Comparison of ENCODE assay signal across 10 mouse cellular contexts in the genomic region with DNA sequence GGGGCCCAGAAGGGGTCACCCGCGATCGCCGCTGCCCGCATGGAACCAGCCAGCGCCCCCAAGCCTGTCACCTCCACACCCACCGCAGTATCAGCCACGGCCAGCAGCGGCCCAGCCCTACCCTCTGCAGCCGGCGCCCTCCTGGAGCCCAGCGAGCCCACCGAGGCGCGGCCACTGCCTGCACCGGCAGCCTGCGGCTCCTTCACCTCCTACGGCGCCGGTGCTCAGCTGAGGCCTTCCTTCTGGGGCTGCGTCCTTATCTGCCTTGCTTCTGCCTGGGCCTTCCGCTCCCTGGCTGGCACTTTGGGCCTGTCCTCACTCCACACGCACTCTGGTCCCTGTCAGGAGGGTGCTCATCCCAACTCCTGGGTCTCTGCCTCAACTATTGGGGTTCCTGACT. TPM values are rescaled to one million over a fixed set of nuclear protein-coding genes. Genes with fewer than 3 reads are reported as not detected.
DNase-seq lines count a peak whose midpoint lies in the region; ATAC-seq and TF ChIP-seq lines count a peak whose summit lies in the region.
"Had no signal": no experiment of that assay in that cellular context is flagged by ENCODE, and none has a peak within 500 bp of the region (broad histone marks: within the 10 kb centered on the region; RNA-seq: fewer than 3 reads in every experiment).

No protein-coding gene starts in this region.

- WGBS in kidney, postnatal 0 days = 8% methylated on average over 23 of the region's 23 CpGs
- 5% methylated on average over 23 of the region's 23 CpGs for WGBS in forebrain, embryonic 12.5 days
- WGBS in limb, embryonic 14.5 days = 6% methylated on average over 20 of the region's 23 CpGs
- 6% methylated on average over 23 of the region's 23 CpGs for WGBS in neural tube, embryonic 14.5 days

- peak overlapping the region; percentile 47 for H3K9ac ChIP-seq in kidney, postnatal 0 days (ENCODE audit: low read depth, low read length)
- peak overlapping the region; percentile 48 for H3K9ac ChIP-seq in forebrain, embryonic 12.5 days
- peak overlapping the region; percentile 43 for H3K9ac ChIP-seq in limb, embryonic 14.5 days (ENCODE audit: low read depth, low read length, severe bottlenecking)
- peak overlapping the region; percentile 41 for H3K9ac ChIP-seq in neural tube, embryonic 14.5 days (replicated peaks; ENCODE audit: low read depth, low read length)

- intact Hi-C loops in left cerebral cortex, postnatal 4 days (cut with DNase I) = no loop called here

- peak overlapping the region; percentile 9; the same call in 1 of the 2 replicates for H3K4me3 ChIP-seq in kidney, postnatal 0 days (replicated peaks; ENCODE audit: low read depth, low read length)
- peak overlapping the region; percentile 31 for H3K4me3 ChIP-seq in forebrain, embryonic 12.5 days (replicated peaks)
- H3K4me3 ChIP-seq in limb, embryonic 14.5 days (replicated peaks; ENCODE audit: low read length) = peak overlapping the region; percentile 19
- H3K4me3 ChIP-seq in neural tube, embryonic 14.5 days (ENCODE audit: low read depth, low read length) = peak overlapping the region; percentile 17; the same call in 1 of the 2 replicates

- no peak overlapping the region for H3K27ac ChIP-seq in kidney, postnatal 0 days
- no peak overlapping the region for H3K27ac ChIP-seq in forebrain, embryonic 12.5 days
- H3K27ac ChIP-seq in limb, embryonic 14.5 days (replicated peaks; ENCODE audit: low read depth, low read length) = no peak overlapping the region
- no peak overlapping the region for H3K27ac ChIP-seq in neural tube, embryonic 14.5 days (ENCODE audit: low read depth, low read length)
- H3K27ac ChIP-seq: macrophage had no signal

- H3K4me1 ChIP-seq in kidney, postnatal 0 days (replicated peaks; ENCODE audit: insufficient read depth, low read length) = peaks cover 25% of the 10 kb centered on the region
- H3K4me1 ChIP-seq in forebrain, embryonic 12.5 days = peaks cover 35% of the 10 kb centered on the region
- peaks cover 16% of the 10 kb centered on the region for H3K4me1 ChIP-seq in limb, embryonic 14.5 days (ENCODE audit: control insufficient read depth, insufficient read depth, low read length)
- peaks cover 23% of the 10 kb centered on the region for H3K4me1 ChIP-seq in neural tube, embryonic 14.5 days (ENCODE audit: control insufficient read depth, insufficient read depth, low read length)

- TF ChIP-seq POLR2A in limb, embryonic 14.5 days (IDR thresholded peaks at IDR 0.05; ENCODE audit: borderline replicate concordance, extremely low read depth, insufficient read depth, insufficient read length) = no peak

- no peak for DNase-seq in kidney, postnatal 0 days (ENCODE audit: low spot score)
- no peak for DNase-seq in kidney, adult 8-10 months
- DNase-seq in limb, embryonic 14.5 days (ENCODE audit: low spot score) = no peak
- DNase-seq in left cerebral cortex, postnatal 4 days = no peak
- DNase-seq in layer of hippocampus, adult 8-10 months (ENCODE audit: low spot score in 2 of 2) = no peak
- DNase-seq in thymus, postnatal 0 days (ENCODE audit: low spot score) = no peak
- DNase-seq: gastrocnemius, postnatal 10 days had no signal

- no peak for TF ChIP-seq CTCF in kidney, postnatal 0 days (IDR thresholded peaks at IDR 0.05; ENCODE audit: low read depth)

- H3K36me3 ChIP-seq in kidney, postnatal 0 days (ENCODE audit: insufficient read depth, low read length) = no peaks in the 10 kb centered on the region
- no peaks in the 10 kb centered on the region for H3K36me3 ChIP-seq in forebrain, embryonic 12.5 days (replicated peaks)
- H3K36me3 ChIP-seq in limb, embryonic 14.5 days (ENCODE audit: control insufficient read depth, insufficient read depth, low read length) = no peaks in the 10 kb centered on the region
- H3K36me3 ChIP-seq in neural tube, embryonic 14.5 days (ENCODE audit: control insufficient read depth, insufficient read depth, low read length) = no peaks in the 10 kb centered on the region

- ATAC-seq in kidney, postnatal 0 days (replicated peaks; ENCODE audit: low FRiP score, low read depth) = no peak
- no peak for ATAC-seq in forebrain, embryonic 12.5 days (ENCODE audit: low FRiP score)
- no peak for ATAC-seq in limb, embryonic 14.5 days (ENCODE audit: low FRiP score, low read depth)
- no peak for ATAC-seq in neural tube, embryonic 14.5 days (ENCODE audit: low read depth)

- no peaks in the 10 kb centered on the region for H3K9me3 ChIP-seq in kidney, postnatal 0 days (replicated peaks; ENCODE audit: low read length)
- no peaks in the 10 kb centered on the region for H3K9me3 ChIP-seq in forebrain, embryonic 12.5 days
- no peaks in the 10 kb centered on the region for H3K9me3 ChIP-seq in limb, embryonic 14.5 days (ENCODE audit: control insufficient read depth, low read length)
- no peaks in the 10 kb centered on the region for H3K9me3 ChIP-seq in neural tube, embryonic 14.5 days (ENCODE audit: control insufficient read depth, low read length)

- H3K4me2 ChIP-seq in kidney, postnatal 0 days (ENCODE audit: low read length) = peak overlapping the region; percentile 52
- peak overlapping the region; percentile 53 for H3K4me2 ChIP-seq in forebrain, embryonic 12.5 days
- H3K4me2 ChIP-seq in limb, embryonic 14.5 days (replicated peaks; ENCODE audit: low read depth, low read length, severe bottlenecking) = peak overlapping the region; percentile 35
- peak overlapping the region; percentile 37 for H3K4me2 ChIP-seq in neural tube, embryonic 14.5 days (ENCODE audit: low read depth, low read length)

- H3K27me3 ChIP-seq in kidney, postnatal 0 days (ENCODE audit: insufficient read depth, low read length) = peaks cover 53% of the 10 kb centered on the region
- peaks cover 91% of the 10 kb centered on the region for H3K27me3 ChIP-seq in forebrain, embryonic 12.5 days
- peaks cover 77% of the 10 kb centered on the region for H3K27me3 ChIP-seq in limb, embryonic 14.5 days (ENCODE audit: control insufficient read depth, insufficient read depth, low read length)
- H3K27me3 ChIP-seq in neural tube, embryonic 14.5 days (ENCODE audit: control insufficient read depth, insufficient read depth, low read length) = peaks cover 57% of the 10 kb centered on the region

RNA-seq across cellular contexts. Expression of gene Nkpd1, which starts 2.4 kb away (rescaled TPM):
- polyA plus RNA-seq in kidney, postnatal 0 days (2015; fragmentation: Nextera tagmentation; extraction: Ambion mirVana) = not detected in 2 replicates
- 0.17 TPM in 1 of 2 replicates, not detected in the other for polyA plus RNA-seq in forebrain, embryonic 12.5 days (2016; fragmentation: Nextera tagmentation; extraction: Ambion mirVana)
- polyA plus RNA-seq in limb, embryonic 14.5 days (2012; rRNA removed) = 0.29 and 0.36 TPM in 2 replicates
- 0.17 and 0.22 TPM in 2 replicates for polyA plus RNA-seq in limb, embryonic 14.5 days (2014; fragmentation: Nextera tagmentation; extraction: Ambion mirVana)
- polyA plus RNA-seq in neural tube, embryonic 14.5 days (2014; fragmentation: Nextera tagmentation; extraction: Ambion mirVana) = 0.52 and 1.2 TPM in 2 replicates
- total RNA-seq in left cerebral cortex, postnatal 4 days (2021) = under 1 TPM; 0.90 to 0.91 TPM
- total RNA-seq in layer of hippocampus, adult 8-10 months (2022) = under 1 TPM; 0.39 to 0.86 (median 0.77) TPM
- 0.24 and 0.42 TPM in 2 replicates for polyA plus RNA-seq in thymus, postnatal 0 days (2015; fragmentation: Nextera tagmentation; extraction: Ambion mirVana)
- total RNA-seq: gastrocnemius, postnatal 10 days had no signal
- polyA plus RNA-seq: macrophage had no signal

RNA-seq across cellular contexts. Expression of gene Trappc6a, which starts 11.8 kb away (rescaled TPM):
- polyA plus RNA-seq in kidney, postnatal 0 days (2015; fragmentation: Nextera tagmentation; extraction: Ambion mirVana) = 88.5 and 91.7 TPM in 2 replicates
- 43.6 and 47.5 TPM in 2 replicates for polyA plus RNA-seq in forebrain, embryonic 12.5 days (2016; fragmentation: Nextera tagmentation; extraction: Ambion mirVana)
- 58.0 and 71.6 TPM in 2 replicates for polyA plus RNA-seq in limb, embryonic 14.5 days (2012; rRNA removed)
- polyA plus RNA-seq in limb, embryonic 14.5 days (2014; fragmentation: Nextera tagmentation; extraction: Ambion mirVana) = 70.2 and 79.8 TPM in 2 replicates
- polyA plus RNA-seq in neural tube, embryonic 14.5 days (2014; fragmentation: Nextera tagmentation; extraction: Ambion mirVana) = 31.7 and 33.8 TPM in 2 replicates
- total RNA-seq in left cerebral cortex, postnatal 4 days (2021) = 10 to 100 TPM; 17.9 to 19.0 TPM
- total RNA-seq in layer of hippocampus, adult 8-10 months (2022) = 10 to 100 TPM; 17.1 to 25.2 (median 21.6) TPM
- polyA plus RNA-seq in thymus, postnatal 0 days (2015; fragmentation: Nextera tagmentation; extraction: Ambion mirVana) = 86.5 and 92.5 TPM in 2 replicates

RNA-seq across cellular contexts. Expression of gene Bloc1s3, which starts 11.9 kb away (rescaled TPM):
- 2.7 and 3.0 TPM in 2 replicates for polyA plus RNA-seq in kidney, postnatal 0 days (2015; fragmentation: Nextera tagmentation; extraction: Ambion mirVana)
- polyA plus RNA-seq in forebrain, embryonic 12.5 days (2016; fragmentation: Nextera tagmentation; extraction: Ambion mirVana) = 3.5 and 3.9 TPM in 2 replicates
- polyA plus RNA-seq in limb, embryonic 14.5 days (2012; rRNA removed) = 6.2 and 8.8 TPM in 2 replicates
- 1.2 and 1.3 TPM in 2 replicates for polyA plus RNA-seq in limb, embryonic 14.5 days (2014; fragmentation: Nextera tagmentation; extraction: Ambion mirVana)
- 2.8 and 3.2 TPM in 2 replicates for polyA plus RNA-seq in neural tube, embryonic 14.5 days (2014; fragmentation: Nextera tagmentation; extraction: Ambion mirVana)
- total RNA-seq in left cerebral cortex, postnatal 4 days (2021) = 1 to 10 TPM; 8.5 to 8.8 TPM
- 1 to 10 TPM; 4.7 to 6.7 (median 5.9) TPM for total RNA-seq in layer of hippocampus, adult 8-10 months (2022)
- polyA plus RNA-seq in thymus, postnatal 0 days (2015; fragmentation: Nextera tagmentation; extraction: Ambion mirVana) = 2.7 and 4.0 TPM in 2 replicates

RNA-seq across cellular contexts. Expression of gene Ppp1r37, which starts 42.8 kb away (rescaled TPM):
- 15.3 and 17.1 TPM in 2 replicates for polyA plus RNA-seq in kidney, postnatal 0 days (2015; fragmentation: Nextera tagmentation; extraction: Ambion mirVana)
- polyA plus RNA-seq in forebrain, embryonic 12.5 days (2016; fragmentation: Nextera tagmentation; extraction: Ambion mirVana) = 34.9 and 35.4 TPM in 2 replicates
- polyA plus RNA-seq in limb, embryonic 14.5 days (2012; rRNA removed) = 84.9 and 118 TPM in 2 replicates
- polyA plus RNA-seq in limb, embryonic 14.5 days (2014; fragmentation: Nextera tagmentation; extraction: Ambion mirVana) = 5.6 and 6.4 TPM in 2 replicates
- 8.1 and 15.8 TPM in 2 replicates for polyA plus RNA-seq in neural tube, embryonic 14.5 days (2014; fragmentation: Nextera tagmentation; extraction: Ambion mirVana)
- 10 to 100 TPM; 81.1 to 85.1 TPM for total RNA-seq in left cerebral cortex, postnatal 4 days (2021)
- 100 to 1,000 TPM in 2 of 4 experiments, 10 to 100 TPM in 2; 97.7 to 120 (median 108) TPM for total RNA-seq in layer of hippocampus, adult 8-10 months (2022)
- polyA plus RNA-seq in thymus, postnatal 0 days (2015; fragmentation: Nextera tagmentation; extraction: Ambion mirVana) = 11.7 and 15.6 TPM in 2 replicates

RNA-seq across cellular contexts. Expression of gene Exoc3l2, which starts 56.9 kb away (rescaled TPM):
- 6.7 and 8.0 TPM in 2 replicates for polyA plus RNA-seq in kidney, postnatal 0 days (2015; fragmentation: Nextera tagmentation; extraction: Ambion mirVana)
- 0.51 and 0.69 TPM in 2 replicates for polyA plus RNA-seq in forebrain, embryonic 12.5 days (2016; fragmentation: Nextera tagmentation; extraction: Ambion mirVana)
- 3.5 and 4.9 TPM in 2 replicates for polyA plus RNA-seq in limb, embryonic 14.5 days (2012; rRNA removed)
- polyA plus RNA-seq in limb, embryonic 14.5 days (2014; fragmentation: Nextera tagmentation; extraction: Ambion mirVana) = 1.6 and 1.9 TPM in 2 replicates
- polyA plus RNA-seq in neural tube, embryonic 14.5 days (2014; fragmentation: Nextera tagmentation; extraction: Ambion mirVana) = 0.71 TPM in 2 replicates
- total RNA-seq in left cerebral cortex, postnatal 4 days (2021) = under 1 TPM; 0.42 to 0.46 TPM
- total RNA-seq in layer of hippocampus, adult 8-10 months (2022) = under 1 TPM; 0.08 to 0.41 (median 0.38) TPM
- polyA plus RNA-seq in thymus, postnatal 0 days (2015; fragmentation: Nextera tagmentation; extraction: Ambion mirVana) = 0.74 and 0.78 TPM in 2 replicates
- polyA plus RNA-seq: macrophage had no signal
